Mouse (Mus musculus) lung, embryonic 14.5 days (tissue): ENCODE measurements at regions not wholly inside any gene's neighbourhood (a gene's known extent, or its start where the extent isn't known, plus 50 kb on each side); places are given as distances from the start of the nearest gene placed in this dataset.

Source experiments
- ATAC-seq: fragments of 200-750 bp; cut with Nextera tagmentation; 2 replicates; pipeline ENCODE4 v1.8.0; 2017; ENCODE audit warnings: mild to moderate bottlenecking, moderate TSS enrichment, moderate library complexity; ENCODE audit not compliant: insufficient read depth
- DNase-seq: peaks from one replicate; pipeline ENCODE4 v3.0.0-alpha.2; 2015
- H3K27ac ChIP-seq: fragments of 300-500 bp; sonication (generic); 2 replicates; pipeline ENCODE4 v1.5.1; 2014; ENCODE audit warnings: low read depth, mild to moderate bottlenecking, moderate library complexity
- H3K27me3 ChIP-seq: fragments of 300-500 bp; sonication (generic); 2 replicates; pipeline ENCODE4 v1.6.1; 2014; ENCODE audit warnings: low read length, control low read depth; ENCODE audit not compliant: insufficient read depth
- H3K36me3 ChIP-seq: fragments of 300-500 bp; sonication (generic); 2 replicates; pipeline ENCODE4 v1.6.1; 2014; ENCODE audit warnings: control low read depth; ENCODE audit not compliant: insufficient read depth
- H3K4me1 ChIP-seq: fragments of 300-500 bp; sonication (generic); 2 replicates; pipeline ENCODE4 v1.6.1; 2014; ENCODE audit warnings: antibody characterized with exemption, control low read depth; ENCODE audit not compliant: insufficient read depth
- H3K4me2 ChIP-seq: fragments of 300-500 bp; sonication (generic); 2 replicates; pipeline ENCODE4 v1.6.1; 2014; ENCODE audit warnings: mild to moderate bottlenecking
- H3K4me3 ChIP-seq: fragments of 300-500 bp; sonication (generic); 2 replicates; pipeline ENCODE4 v1.5.1; 2014; ENCODE audit warnings: low read depth, low read length
- H3K9ac ChIP-seq: fragments of 300-500 bp; sonication (generic); 2 replicates; pipeline ENCODE4 v1.6.1; 2014
- H3K9me3 ChIP-seq: fragments of 300-500 bp; sonication (generic); 2 replicates; pipeline ENCODE4 v1.6.1; 2016; ENCODE audit warnings: low read depth, low read length, control low read depth
- CTCF ChIP-seq: IDR thresholded peaks from 2 replicates; pipeline ENCODE4 v1.5.1; 2016; ENCODE audit warnings: antibody characterized with exemption, low read depth
- WGBS: fragments of 180-500 bp; shearing (Covaris S2); extraction: QIAGEN DNeasy Blood & Tissue Kit; methylation state at CpG from one replicate; pipeline ENCODE4 v1.1.7; 2014; 5-methylcytosine and 5-hydroxymethylcytosine counted together

DNA sequence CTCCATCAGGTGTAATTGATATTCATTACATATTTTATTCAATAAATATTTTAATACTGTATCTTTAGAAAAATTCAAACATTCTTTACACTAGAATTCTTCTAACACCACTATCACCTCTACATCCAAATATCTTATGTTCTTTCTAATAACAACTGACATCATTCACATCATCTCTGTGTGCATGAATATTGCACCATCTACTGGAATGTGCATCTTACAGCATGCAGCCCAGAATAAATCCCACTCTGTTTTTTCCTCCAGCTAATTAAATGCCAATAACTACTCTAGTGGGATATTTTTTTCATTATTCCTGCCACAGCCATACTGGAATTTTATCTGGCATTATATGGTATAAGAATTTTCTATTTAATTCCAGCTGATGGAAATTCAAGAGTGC, 576.5 kb upstream of the Ndn start:
- Histone ChIP-seq H3K27ac (no peak overlapping the region), H3K9ac (no peak overlapping the region), H3K4me2 (no peak overlapping the region), H3K36me3 (no peaks in the 10 kb centered on the region), H3K27me3 (no peaks in the 10 kb centered on the region), H3K4me1 (no peaks in the 10 kb centered on the region), H3K4me3 (no peak overlapping the region), H3K9me3 (no peaks in the 10 kb centered on the region)
- DNase-seq, result peak; percentile 35
- no peak for ATAC-seq
- TF ChIP-seq CTCF, result peak; percentile 43

DNA sequence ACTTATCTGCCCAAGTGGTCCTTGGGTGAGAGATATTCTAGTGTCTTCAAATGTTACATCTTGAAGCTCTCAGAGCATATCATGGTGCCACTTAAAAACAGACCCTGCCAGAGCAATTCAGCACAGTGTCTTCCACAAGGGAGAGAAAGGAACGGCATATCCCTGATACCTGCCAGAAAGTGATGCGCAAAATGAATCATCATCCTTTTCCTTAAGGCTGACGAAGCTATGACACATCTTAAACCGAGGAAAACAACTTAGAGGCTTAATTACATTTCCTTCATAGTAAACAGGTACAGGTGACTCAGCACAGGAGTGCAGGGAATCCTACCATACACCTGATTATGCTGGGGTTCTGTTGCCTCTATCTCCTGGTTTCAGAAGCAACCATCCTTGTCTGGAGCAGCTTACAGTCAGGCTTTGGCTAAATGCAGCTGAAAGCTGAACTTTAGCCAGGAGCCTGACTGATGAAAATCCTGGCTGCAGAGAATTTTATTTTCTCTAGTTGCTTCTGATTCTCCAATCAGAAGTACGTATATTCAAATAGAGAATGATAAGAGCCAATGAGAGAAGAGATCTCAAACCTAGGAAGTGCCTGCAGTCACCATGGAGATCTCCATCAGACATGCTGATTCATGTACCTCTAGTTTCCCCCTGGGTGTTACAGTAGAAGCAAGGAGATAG, 556.1 kb upstream of the Ndn start:
- WGBS, result 78% methylated on average over 5 of the region's 5 CpGs
- no peaks in the 10 kb centered on the region for H3K4me1 ChIP-seq
- H3K4me3 ChIP-seq, result no peak overlapping the region
- no peak for DNase-seq
- H3K4me2 ChIP-seq, result no peak overlapping the region
- no peaks in the 10 kb centered on the region for H3K36me3 ChIP-seq
- H3K9ac ChIP-seq, result no peak overlapping the region
- no peak for ATAC-seq
- no peaks in the 10 kb centered on the region for H3K9me3 ChIP-seq
- no peaks in the 10 kb centered on the region for H3K27me3 ChIP-seq
- no peak for TF ChIP-seq CTCF
- no peak overlapping the region for H3K27ac ChIP-seq

DNA sequence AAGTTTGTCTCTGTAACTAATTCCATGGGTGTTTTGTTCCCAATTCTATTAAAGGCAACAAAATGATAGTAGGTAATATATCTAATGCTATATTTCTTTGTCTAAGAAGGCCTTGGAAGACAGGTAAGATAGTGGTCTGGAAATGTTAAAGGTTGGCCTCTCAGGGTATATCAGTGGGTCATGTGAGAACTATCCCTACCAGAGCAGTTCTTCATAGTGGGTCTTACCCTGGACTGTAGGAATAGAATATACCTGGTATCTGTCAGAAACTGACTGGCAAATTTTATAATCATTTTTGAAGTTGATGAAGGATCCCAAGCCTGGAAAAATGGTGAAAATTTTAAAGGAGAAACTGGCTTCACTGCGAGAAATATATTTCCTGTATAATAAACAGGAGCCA, 509.5 kb upstream of the Ndn start:
- no peaks in the 10 kb centered on the region; the same call in 1 of the 2 replicates for H3K9me3 ChIP-seq

DNA sequence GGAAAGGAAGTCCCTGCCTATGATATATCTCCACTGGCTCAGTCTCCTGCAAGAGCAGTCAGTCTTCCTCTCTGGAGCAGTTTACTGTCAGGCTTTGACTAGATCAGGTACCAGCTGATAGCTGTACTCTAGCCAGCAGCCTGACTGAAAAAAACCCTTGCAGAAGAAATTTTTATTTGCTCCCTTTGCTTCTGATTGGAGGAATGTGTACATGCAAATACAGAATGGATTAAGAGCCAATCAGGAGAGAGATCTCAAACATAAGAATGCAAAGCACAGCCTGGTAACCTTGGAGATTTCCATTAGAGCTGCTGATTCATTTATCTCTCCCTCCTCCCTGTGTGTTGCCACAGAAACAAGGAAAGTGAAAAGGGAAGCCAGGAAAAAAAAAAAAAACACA, 509.1 kb upstream of the Ndn start:
- Histone ChIP-seq H3K36me3 (no peaks in the 10 kb centered on the region), H3K27ac (no peak overlapping the region), H3K4me1 (no peaks in the 10 kb centered on the region), H3K4me2 (no peak overlapping the region), H3K27me3 (no peaks in the 10 kb centered on the region), H3K9me3 (no peaks in the 10 kb centered on the region; the same call in 1 of the 2 replicates), H3K9ac (no peak overlapping the region), H3K4me3 (no peak overlapping the region)
- peak; percentile 46 for DNase-seq
- ATAC-seq, result peak; percentile 94
- TF ChIP-seq CTCF, result no peak

More for the DNA sequence above, 509.5 kb upstream of the Ndn start:
- Histone ChIP-seq H3K27ac (no peak overlapping the region), H3K4me2 (no peak overlapping the region), H3K36me3 (no peaks in the 10 kb centered on the region), H3K4me1 (no peaks in the 10 kb centered on the region), H3K27me3 (no peaks in the 10 kb centered on the region), H3K9ac (no peak overlapping the region), H3K4me3 (no peak overlapping the region)
- DNase-seq, result no peak
- WGBS, result 63% methylated on average over 1 of the region's 1 CpGs
- no peak for ATAC-seq
- TF ChIP-seq CTCF, result no peak

DNA sequence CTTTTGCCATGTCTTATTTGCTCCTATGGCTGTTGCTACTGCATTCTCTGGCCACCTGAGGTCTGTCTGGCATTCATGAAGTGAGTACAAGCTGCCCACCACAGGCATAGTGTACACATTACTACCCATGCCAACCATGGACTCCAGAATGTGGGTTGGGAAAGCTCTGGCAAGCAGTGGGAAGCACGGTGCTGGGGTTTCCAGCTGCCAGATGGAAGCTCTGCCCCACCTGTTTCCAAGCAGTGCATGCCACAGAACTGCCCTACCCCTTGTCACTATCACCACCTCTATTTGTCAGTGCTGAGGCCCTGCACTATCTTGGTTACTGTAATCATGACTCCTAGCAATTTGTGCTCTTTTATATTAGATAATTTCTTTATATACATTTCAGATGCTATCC, 494.4 kb upstream of the Ndn start:
- no peaks in the 10 kb centered on the region for H3K27me3 ChIP-seq
- H3K4me2 ChIP-seq, result no peak overlapping the region
- no peaks in the 10 kb centered on the region for H3K9me3 ChIP-seq
- H3K36me3 ChIP-seq, result no peaks in the 10 kb centered on the region
- TF ChIP-seq CTCF, result no peak
- no peak overlapping the region for H3K27ac ChIP-seq
- ATAC-seq (no peak), DNase-seq (no peak)
- 63% methylated on average over 1 of the region's 1 CpGs for WGBS
- H3K9ac ChIP-seq, result no peak overlapping the region
- H3K4me1 ChIP-seq, result no peaks in the 10 kb centered on the region
- no peak overlapping the region for H3K4me3 ChIP-seq

DNA sequence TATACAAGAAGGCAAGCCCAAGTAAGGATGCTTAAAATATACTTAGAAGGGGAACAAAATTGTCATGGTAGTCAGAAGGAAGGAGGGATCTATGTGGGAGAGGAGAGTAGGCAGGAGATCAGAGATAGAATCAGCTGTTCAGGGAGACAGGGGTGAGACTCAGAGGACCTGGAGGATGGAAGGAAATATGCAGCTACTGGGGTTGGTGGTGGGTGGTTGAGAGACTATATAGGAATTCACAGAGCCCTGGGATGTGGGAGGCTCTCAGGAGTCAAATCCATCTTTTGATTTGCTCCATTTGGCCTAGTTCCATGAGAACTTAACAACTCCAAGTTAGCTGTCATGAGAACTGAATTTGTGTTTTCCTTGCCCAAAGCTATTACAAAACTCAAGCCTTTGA, 481.9 kb upstream of the Ndn start:
- Histone ChIP-seq H3K4me1 (no peaks in the 10 kb centered on the region), H3K4me3 (no peak overlapping the region), H3K27me3 (no peaks in the 10 kb centered on the region), H3K27ac (no peak overlapping the region), H3K9ac (no peak overlapping the region), H3K9me3 (no peaks in the 10 kb centered on the region; the same call in 1 of the 2 replicates), H3K36me3 (no peaks in the 10 kb centered on the region), H3K4me2 (no peak overlapping the region)
- no peak for ATAC-seq
- TF ChIP-seq CTCF, result no peak
- DNase-seq, result no peak

DNA sequence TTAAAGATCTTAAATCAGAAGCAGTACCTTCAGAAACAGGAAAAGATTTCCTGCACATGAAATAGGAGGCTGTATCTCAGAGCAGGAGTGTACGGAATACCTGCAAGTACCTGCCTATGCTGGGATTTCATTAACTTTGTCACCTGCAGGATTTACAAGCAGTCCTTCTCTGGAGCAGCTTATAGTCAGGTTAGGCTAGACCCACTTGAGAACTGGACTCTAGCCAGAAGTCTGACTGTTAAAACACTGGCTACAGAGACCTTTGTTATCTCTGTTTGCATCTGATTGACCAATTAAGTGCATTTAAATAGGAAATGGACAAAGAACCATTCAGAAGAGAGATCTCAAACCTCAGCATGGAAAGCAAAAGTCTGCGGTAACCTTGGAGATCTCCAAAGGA, 480.0 kb upstream of the Ndn start:
- DNase-seq (peak; percentile 65), ATAC-seq (peak; percentile 74; the same call in 1 of the 2 replicates)
- Histone ChIP-seq H3K4me1 (no peaks in the 10 kb centered on the region), H3K27ac (no peak overlapping the region), H3K27me3 (no peaks in the 10 kb centered on the region), H3K9ac (no peak overlapping the region), H3K4me3 (no peak overlapping the region), H3K9me3 (no peaks in the 10 kb centered on the region; the same call in 1 of the 2 replicates), H3K36me3 (no peaks in the 10 kb centered on the region), H3K4me2 (no peak overlapping the region)
- TF ChIP-seq CTCF, result no peak
- WGBS, result 90% methylated on average over 2 of the region's 2 CpGs

DNA sequence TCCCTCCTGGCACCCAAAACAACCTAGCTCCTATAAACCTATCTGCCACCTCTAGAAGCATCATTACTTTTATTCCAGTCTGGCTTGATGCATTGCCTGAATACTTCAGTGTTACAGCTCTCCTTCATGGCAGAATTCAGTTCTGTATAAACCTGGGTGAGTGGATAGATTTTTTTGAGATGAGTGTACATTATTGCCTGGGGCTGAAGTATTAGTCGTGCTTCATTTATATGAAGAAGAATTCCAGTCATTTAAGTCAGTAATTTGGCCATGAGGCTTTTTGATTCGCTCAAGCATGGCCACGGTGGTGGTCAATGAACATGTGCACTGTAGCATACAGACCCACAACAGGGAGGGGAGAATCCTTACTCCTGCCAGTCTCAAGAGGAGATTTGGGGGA, 470.1 kb upstream of the Ndn start:
- no peak overlapping the region for H3K4me2 ChIP-seq
- TF ChIP-seq CTCF, result no peak
- 69% methylated on average over 3 of the region's 3 CpGs for WGBS
- H3K27me3 ChIP-seq, result no peaks in the 10 kb centered on the region
- H3K36me3 ChIP-seq, result no peaks in the 10 kb centered on the region
- no peak for ATAC-seq
- H3K4me3 ChIP-seq, result no peak overlapping the region
- H3K9ac ChIP-seq, result no peak overlapping the region
- no peak overlapping the region for H3K27ac ChIP-seq
- no peaks in the 10 kb centered on the region for H3K9me3 ChIP-seq
- no peaks in the 10 kb centered on the region for H3K4me1 ChIP-seq
- DNase-seq, result no peak
